Mouse (Mus musculus): ENCODE data around the gene Pkdrej. TPM values are rescaled to one million over a fixed set of nuclear protein-coding genes. Genes with fewer than 3 reads are reported as not detected.

The Pkdrej gene
- polyA plus RNA-seq, 1 experiment, result 0.25 TPM

DNA sequence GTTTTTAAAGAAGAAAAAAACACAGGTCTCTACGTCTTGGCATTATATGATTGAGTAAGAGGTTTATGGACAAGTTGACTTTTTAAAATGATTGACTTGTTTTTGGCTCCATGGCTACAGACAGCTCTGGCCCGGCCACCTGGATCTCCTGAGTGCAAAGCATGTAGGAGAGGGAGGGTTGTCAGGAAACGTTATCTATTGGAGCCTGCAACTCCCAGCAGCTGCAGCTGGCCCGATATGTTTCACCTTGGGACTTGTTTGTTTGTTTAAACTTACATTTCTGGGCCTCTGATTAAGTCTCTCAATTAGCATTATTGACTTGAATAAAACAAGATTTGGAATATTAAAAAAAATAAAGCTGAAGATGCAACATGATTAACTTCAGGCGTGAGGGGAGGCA is 5.1 kb upstream of the Pkdrej start:
- WGBS, result 62% methylated on average over 5 of the region's 5 CpGs
- Histone ChIP-seq H3K4me1 (ENCODE audit: control insufficient read depth, insufficient read depth, low read length) (no peaks in the 10 kb centered on the region), H3K27ac (ENCODE audit: insufficient read depth, low read length) (no peak overlapping the region), H3K27me3 (ENCODE audit: control insufficient read depth, insufficient read depth, low read length) (no peaks in the 10 kb centered on the region), H3K4me3 (replicated peaks; ENCODE audit: insufficient read depth, low read depth, low read length) (no peak overlapping the region)
- DNase-seq, result no peak
- TF ChIP-seq CTCF (IDR thresholded peaks at IDR 0.05; ENCODE audit: borderline replicate concordance, insufficient read depth, low read depth, low read length) (no peak), POLR2A (IDR thresholded peaks at IDR 0.05; ENCODE audit: borderline replicate concordance, insufficient read depth, low read length) (no peak)

GRCm38 (mm10) chr15:85822011-85822359 is 451 bp upstream of the Pkdrej start:
- DNase-seq, result peak in 1 of 2 experiments; percentile 34
- peaks cover 3% of the 10 kb centered on the region; the same call in 1 of the 2 replicates for H3K4me1 ChIP-seq (ENCODE audit: control insufficient read depth, insufficient read depth, low read length)
- WGBS, result 43% methylated on average over 4 of the region's 4 CpGs
- TF ChIP-seq POLR2A (IDR thresholded peaks at IDR 0.05; ENCODE audit: borderline replicate concordance, insufficient read depth, low read length), result no peak
- TF ChIP-seq CTCF (IDR thresholded peaks at IDR 0.05; ENCODE audit: borderline replicate concordance, insufficient read depth, low read depth, low read length), result peak; percentile 36; the same call in 1 of the 2 replicates
- H3K4me3 ChIP-seq (replicated peaks; ENCODE audit: insufficient read depth, low read depth, low read length), result peak overlapping the region; percentile 56
- H3K27me3 ChIP-seq (ENCODE audit: control insufficient read depth, insufficient read depth, low read length), result no peaks in the 10 kb centered on the region
- no peak overlapping the region for H3K27ac ChIP-seq (ENCODE audit: insufficient read depth, low read length)

DNA sequence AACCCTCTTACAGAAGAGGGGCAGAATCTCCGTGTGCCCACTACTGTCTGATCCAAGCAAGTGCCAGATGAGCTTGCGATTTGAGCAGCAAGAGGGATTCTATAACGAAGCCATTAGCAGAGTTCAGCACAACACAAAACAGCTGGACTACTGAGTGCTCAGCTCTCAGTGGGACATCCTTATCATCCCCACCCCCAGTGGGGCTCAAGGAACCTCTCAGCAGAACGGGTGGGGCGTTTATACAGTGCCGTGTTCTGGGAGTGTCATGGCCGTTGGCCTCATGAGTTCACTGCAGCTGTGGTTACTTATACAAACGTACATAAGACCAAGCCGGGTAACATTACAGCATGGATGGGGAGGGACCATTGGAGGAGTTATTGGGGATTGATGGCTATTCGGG is 8.1 kb downstream of the Pkdrej start:
- TF ChIP-seq POLR2A (IDR thresholded peaks at IDR 0.05; ENCODE audit: borderline replicate concordance, insufficient read depth, low read length) (no peak), CTCF (IDR thresholded peaks at IDR 0.05; ENCODE audit: borderline replicate concordance, insufficient read depth, low read depth, low read length) (no peak)
- H3K27me3 ChIP-seq (ENCODE audit: control insufficient read depth, insufficient read depth, low read length), result no peaks in the 10 kb centered on the region
- DNase-seq, result no peak
- H3K4me1 ChIP-seq (ENCODE audit: control insufficient read depth, insufficient read depth, low read length), result no peaks in the 10 kb centered on the region; the same call in 1 of the 2 replicates
- H3K4me3 ChIP-seq (replicated peaks; ENCODE audit: insufficient read depth, low read depth, low read length), result no peak overlapping the region
- 74% methylated on average over 10 of the region's 10 CpGs for WGBS
- H3K27ac ChIP-seq (ENCODE audit: insufficient read depth, low read length), result no peak overlapping the region

- WGBS, result 2% methylated on average over 36 of the region's 36 CpGs
Measured at GRCm38 (mm10) chr15:85811535-85812277, 9.8 kb downstream of the Pkdrej start, which contains the start of gene Cdpf1. Cdpf1 (minus strand) TSS chr15:85811697.

DNA sequence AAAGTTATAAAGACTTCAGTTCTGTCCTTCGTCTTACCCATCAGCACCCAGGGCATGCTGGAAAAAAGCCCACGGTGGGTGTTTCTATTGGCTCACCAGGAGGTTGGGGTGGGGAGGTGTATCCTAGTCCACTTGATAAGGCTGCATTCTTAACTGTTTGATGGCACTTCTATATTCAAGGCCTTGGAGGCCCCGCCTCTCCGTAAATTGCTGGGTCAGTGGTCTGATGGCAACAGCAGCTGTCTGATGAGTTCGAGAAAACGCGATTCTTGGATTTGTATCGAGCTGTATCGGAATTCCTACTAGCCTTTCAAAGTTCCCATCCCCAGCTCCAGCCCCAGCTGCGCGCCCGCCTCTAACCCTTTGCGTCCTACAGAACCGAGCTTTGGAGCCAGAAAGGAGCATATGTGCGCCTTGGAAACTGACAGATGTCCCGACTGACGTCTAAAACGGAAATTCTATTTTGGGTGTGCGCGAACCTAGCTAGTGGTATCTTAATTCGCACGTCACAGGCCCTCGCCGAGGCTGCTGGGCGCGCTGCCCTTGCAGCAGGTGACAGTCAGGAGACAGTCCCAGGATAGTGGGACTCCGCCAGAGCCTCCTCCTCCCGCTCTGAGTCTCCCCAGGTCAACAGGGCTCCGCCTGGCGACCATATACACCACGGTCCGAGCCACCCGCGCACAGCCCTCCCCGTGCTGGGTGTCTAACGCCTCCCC is 10.6 kb downstream of the Pkdrej start:
- peak overlapping the region; percentile 75 for H3K27ac ChIP-seq (ENCODE audit: insufficient read depth, low read length)
- DNase-seq, result peak; percentile 93 to 96
- WGBS, result 2% methylated on average over 36 of the region's 36 CpGs
- peak overlapping the region; percentile 89 for H3K4me3 ChIP-seq (replicated peaks; ENCODE audit: insufficient read depth, low read depth, low read length)
- H3K4me1 ChIP-seq (ENCODE audit: control insufficient read depth, insufficient read depth, low read length), result no peaks in the 10 kb centered on the region; the same call in 1 of the 2 replicates
- no peaks in the 10 kb centered on the region for H3K27me3 ChIP-seq (ENCODE audit: control insufficient read depth, insufficient read depth, low read length)
- no peak for TF ChIP-seq POLR2A (IDR thresholded peaks at IDR 0.05; ENCODE audit: borderline replicate concordance, insufficient read depth, low read length)
- TF ChIP-seq CTCF (IDR thresholded peaks at IDR 0.05; ENCODE audit: borderline replicate concordance, insufficient read depth, low read depth, low read length), result 0 out of 2 replicates have a peak, but pooled peaks have one; percentile 5

More at GRCm38 (mm10) chr15:85811535-85812277, 9.8 kb downstream of the Pkdrej start, which contains the start of gene Cdpf1:
- TF ChIP-seq POLR2A (IDR thresholded peaks at IDR 0.05; ENCODE audit: borderline replicate concordance, insufficient read depth, low read length) (peak; percentile 97), CTCF (IDR thresholded peaks at IDR 0.05; ENCODE audit: borderline replicate concordance, insufficient read depth, low read depth, low read length) (no peak; the same call in 1 of the 2 replicates)
- no peaks in the 10 kb centered on the region for H3K27me3 ChIP-seq (ENCODE audit: control insufficient read depth, insufficient read depth, low read length)
- no peaks in the 10 kb centered on the region; the same call in 1 of the 2 replicates for H3K4me1 ChIP-seq (ENCODE audit: control insufficient read depth, insufficient read depth, low read length)
- peak within 1 kb of the TSS; percentile 87 for H3K27ac ChIP-seq (ENCODE audit: insufficient read depth, low read length)
- peak within 1 kb of the TSS; percentile 89 for H3K4me3 ChIP-seq (replicated peaks; ENCODE audit: insufficient read depth, low read depth, low read length)
- DNase-seq, result peak; percentile 98 to 100

GRCm38 (mm10) chr15:85810462-85810805 is 11.1 kb downstream of the Pkdrej start:
- no peaks in the 10 kb centered on the region; the same call in 1 of the 2 replicates for H3K4me1 ChIP-seq (ENCODE audit: control insufficient read depth, insufficient read depth, low read length)
- no peaks in the 10 kb centered on the region for H3K27me3 ChIP-seq (ENCODE audit: control insufficient read depth, insufficient read depth, low read length)
- peak overlapping the region; percentile 75; the same call in 1 of the 2 replicates for H3K27ac ChIP-seq (ENCODE audit: insufficient read depth, low read length)
- no peak overlapping the region for H3K4me3 ChIP-seq (replicated peaks; ENCODE audit: insufficient read depth, low read depth, low read length)
- DNase-seq, result peak in 1 of 2 experiments; percentile 28
- TF ChIP-seq CTCF (IDR thresholded peaks at IDR 0.05; ENCODE audit: borderline replicate concordance, insufficient read depth, low read depth, low read length) (no peak), POLR2A (IDR thresholded peaks at IDR 0.05; ENCODE audit: borderline replicate concordance, insufficient read depth, low read length) (no peak)
- 60% methylated on average over 5 of the region's 5 CpGs for WGBS

DNA sequence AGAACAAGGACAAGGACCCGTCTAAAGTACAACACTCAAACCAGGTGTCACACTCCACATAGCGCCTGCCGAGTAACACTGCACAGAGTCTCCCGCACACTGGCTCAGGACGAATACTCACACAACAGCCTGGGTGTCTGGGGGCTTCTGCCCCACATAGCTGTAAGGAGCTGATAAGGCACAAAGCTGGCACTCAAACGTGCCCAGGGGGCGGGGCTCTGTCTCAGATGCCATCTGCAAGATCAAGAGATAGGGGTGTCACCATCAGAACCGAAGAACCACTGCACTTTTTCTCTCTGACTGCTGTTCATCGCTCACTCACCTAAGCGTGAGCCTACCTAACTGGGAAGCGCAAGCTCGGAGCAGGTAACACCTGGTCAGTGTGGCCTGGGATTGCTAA is 12.4 kb downstream of the Pkdrej start:
- Histone ChIP-seq H3K27me3 (ENCODE audit: control insufficient read depth, insufficient read depth, low read length) (no peaks in the 10 kb centered on the region), H3K4me3 (replicated peaks; ENCODE audit: insufficient read depth, low read depth, low read length) (no peak overlapping the region), H3K27ac (ENCODE audit: insufficient read depth, low read length) (no peak overlapping the region), H3K4me1 (ENCODE audit: control insufficient read depth, insufficient read depth, low read length) (no peaks in the 10 kb centered on the region; the same call in 1 of the 2 replicates)
- no peak for DNase-seq
- 89% methylated on average over 12 of the region's 12 CpGs for WGBS
- TF ChIP-seq POLR2A (IDR thresholded peaks at IDR 0.05; ENCODE audit: borderline replicate concordance, insufficient read depth, low read length) (no peak), CTCF (IDR thresholded peaks at IDR 0.05; ENCODE audit: borderline replicate concordance, insufficient read depth, low read depth, low read length) (no peak)
